Mouse (Mus musculus) stomach, postnatal 0 days (tissue): ENCODE measurements around the gene Dyrk3.

Experiments
- CTCF ChIP-seq: IDR thresholded peaks from 2 replicates; pipeline ENCODE4 v1.5.1; 2016; ENCODE audit warnings: antibody characterized with exemption, low read depth, mild to moderate bottlenecking, moderate library complexity
- EP300 ChIP-seq: optimal IDR thresholded peaks from 2 replicates; pipeline ENCODE3; 2016; ENCODE audit warnings: antibody characterized with exemption

DNA sequence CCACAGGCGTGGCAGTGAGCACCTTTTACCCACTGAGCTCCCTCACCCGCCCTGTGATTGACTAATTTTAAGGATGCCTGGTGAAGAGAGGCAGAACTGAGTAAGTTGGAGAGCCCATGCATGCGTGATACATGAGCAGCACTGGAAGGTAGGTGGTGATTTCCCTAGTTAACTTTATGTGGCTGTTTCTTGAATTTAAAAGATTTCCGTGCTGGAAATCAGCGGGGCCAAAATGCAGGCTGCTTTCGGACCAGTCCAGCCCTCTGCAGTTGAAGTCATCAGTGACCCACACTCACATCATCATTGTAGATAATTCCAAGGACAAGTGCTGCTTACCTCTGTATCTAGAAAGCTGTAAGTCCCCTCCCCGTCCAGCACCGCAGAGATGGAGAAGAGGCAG lies 37.7 kb upstream of the Dyrk3 start:
- TF ChIP-seq CTCF (no peak), EP300 (no peak)
